Mouse (Mus musculus) B cell, adult 2 months (primary cell): Measurements from ENCODE around the gene Mfsd14a.

Experiments
- DNase-seq, 2 experiments: peaks; one replicate each; pipeline ENCODE4 v3.0.0; 2022

Gene Mfsd14a

GRCm38 (mm10) chr3:116595603-116595991 is 66.9 kb downstream of the Mfsd14a start:
- peak in 1 of 2 experiments; percentile 2 for DNase-seq

GRCm38 (mm10) chr3:116594728-116595602 is 67.5 kb downstream of the Mfsd14a start, which contains the start of gene Sass6:
Gene Sass6 (plus strand): TSS chr3:116594982.
- DNase-seq = peak; percentile 95 to 96

- DNase-seq = no peak
These were observed 68.3 kb downstream of the Mfsd14a start for GRCm38 (mm10) chr3:116594076-116594727.

GRCm38 (mm10) chr3:116582201-116582600 is 80.3 kb downstream of the Mfsd14a start:
- no peak for DNase-seq
